Mouse (Mus musculus): ENCODE data around the gene Mtch2. TPM values are rescaled to one million over a fixed set of nuclear protein-coding genes. Genes with fewer than 3 reads are reported as not detected.

Mtch2 gene
- polyA plus RNA-seq, 1 experiment = 367 TPM

DNA sequence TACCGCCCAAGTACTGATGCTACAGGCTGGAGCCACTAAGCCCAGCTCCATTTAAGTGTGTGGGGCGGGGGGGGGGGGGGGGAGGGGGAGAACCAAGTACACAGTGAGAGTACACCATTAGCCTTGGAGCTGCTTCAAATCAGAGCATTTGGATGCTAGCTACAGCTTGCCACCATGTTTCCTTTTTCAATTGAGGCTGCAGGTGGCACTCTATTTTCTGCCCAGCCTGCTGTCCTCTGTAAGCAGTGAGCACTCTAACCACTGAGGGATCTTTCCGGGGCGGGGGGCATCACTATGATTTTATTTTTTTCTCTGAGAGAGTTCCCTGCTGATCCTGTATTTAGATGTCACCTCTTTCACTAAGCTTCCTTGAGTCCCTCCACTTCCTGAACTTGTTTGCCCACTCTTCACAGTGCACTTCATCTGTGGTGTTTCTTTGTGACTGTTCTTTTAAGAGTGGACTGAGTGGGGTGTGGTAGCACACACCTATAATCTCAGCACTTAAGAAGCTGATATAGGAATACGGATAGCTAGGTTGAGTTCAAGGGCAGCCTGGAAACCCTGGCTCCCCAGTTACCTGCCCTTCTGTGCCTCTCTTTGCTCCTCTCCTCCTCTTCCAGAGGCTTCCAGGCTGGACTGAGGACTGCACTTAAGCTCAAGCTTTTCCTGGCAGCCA, 30.8 kb downstream of the Mtch2 start:
- Histone ChIP-seq H3K4me1 (ENCODE audit: control insufficient read depth, insufficient read depth, low read length) (peaks cover 16% of the 10 kb centered on the region), H3K4me3 (ENCODE audit: insufficient read depth, low read depth, low read length) (no peak overlapping the region), H3K27ac (ENCODE audit: insufficient read depth, low read depth, low read length) (peak overlapping the region; percentile 49; the same call in 1 of the 2 replicates)
- 48% methylated on average over 5 of the region's 5 CpGs for WGBS
- TF ChIP-seq POLR2A (IDR thresholded peaks at IDR 0.05; ENCODE audit: insufficient read depth, low read depth, low read length) = no peak
- no peak for TF ChIP-seq CTCF (IDR thresholded peaks at IDR 0.05; ENCODE audit: insufficient read depth, low read depth, low read length)

DNA sequence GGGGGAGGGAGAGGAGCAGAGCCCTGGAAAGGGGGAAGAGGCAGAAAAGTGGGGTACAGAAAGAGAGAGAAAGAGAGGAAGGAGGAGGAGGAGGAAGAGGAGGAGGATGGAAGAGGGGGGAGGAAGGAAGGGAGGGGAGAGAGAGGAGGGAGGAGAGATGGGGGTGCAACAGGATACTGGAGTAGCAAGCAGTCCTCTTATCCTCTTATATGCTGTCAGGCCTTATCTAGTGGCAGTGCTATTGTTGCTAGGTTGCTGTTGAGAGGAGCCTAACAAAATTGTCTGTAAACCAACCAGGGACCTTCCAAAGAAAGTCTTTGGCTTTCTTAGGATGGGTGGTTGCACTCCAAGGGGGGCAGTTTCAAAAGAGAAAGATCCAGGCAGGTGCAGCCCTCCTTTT, 32.5 kb downstream of the Mtch2 start:
- Histone ChIP-seq H3K4me3 (ENCODE audit: insufficient read depth, low read depth, low read length) (no peak overlapping the region), H3K4me1 (ENCODE audit: control insufficient read depth, insufficient read depth, low read length) (peaks cover 17% of the 10 kb centered on the region), H3K27ac (ENCODE audit: insufficient read depth, low read depth, low read length) (no peak overlapping the region; the same call in none of the 2 replicates)
- no peak for TF ChIP-seq CTCF (IDR thresholded peaks at IDR 0.05; ENCODE audit: insufficient read depth, low read depth, low read length)
- TF ChIP-seq POLR2A (IDR thresholded peaks at IDR 0.05; ENCODE audit: insufficient read depth, low read depth, low read length) = no peak

DNA sequence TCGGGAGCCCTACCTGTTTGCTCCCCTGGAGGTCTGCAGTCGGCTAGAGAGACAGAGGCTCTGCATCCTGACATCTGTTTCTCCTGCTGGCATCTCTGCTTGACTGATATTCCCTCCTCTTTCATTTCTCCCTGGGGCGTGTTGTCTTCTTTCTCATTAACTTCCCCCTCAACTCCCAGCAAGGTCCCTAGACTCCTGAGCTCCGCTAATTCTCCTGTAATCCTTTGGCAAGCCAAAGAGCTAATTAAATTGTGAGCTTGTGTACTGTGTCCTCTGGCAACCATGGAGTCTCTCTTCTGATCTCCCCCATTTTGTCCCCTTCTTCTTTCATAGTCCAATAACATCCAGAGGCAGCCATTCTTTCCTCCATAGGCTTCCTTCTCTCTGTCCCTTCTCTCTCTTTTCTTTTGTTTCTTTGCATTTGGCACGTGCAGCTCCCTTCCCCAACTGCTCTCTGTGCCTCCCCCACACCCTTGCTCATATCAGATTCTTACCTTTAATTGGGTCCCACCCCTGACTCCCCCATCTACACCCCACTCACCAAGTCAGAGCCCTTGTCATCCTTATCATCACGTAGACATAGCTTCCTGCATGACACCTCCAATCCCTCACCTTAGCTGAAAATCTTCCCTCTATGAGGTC, 33.3 kb downstream of the Mtch2 start:
- WGBS = 26% methylated on average over 6 of the region's 6 CpGs
- H3K4me3 ChIP-seq (ENCODE audit: insufficient read depth, low read depth, low read length) = no peak overlapping the region
- TF ChIP-seq POLR2A (IDR thresholded peaks at IDR 0.05; ENCODE audit: insufficient read depth, low read depth, low read length) (no peak), CTCF (IDR thresholded peaks at IDR 0.05; ENCODE audit: insufficient read depth, low read depth, low read length) (no peak)
- H3K4me1 ChIP-seq (ENCODE audit: control insufficient read depth, insufficient read depth, low read length) = peaks cover 24% of the 10 kb centered on the region
- H3K27ac ChIP-seq (ENCODE audit: insufficient read depth, low read depth, low read length) = no peak overlapping the region

DNA sequence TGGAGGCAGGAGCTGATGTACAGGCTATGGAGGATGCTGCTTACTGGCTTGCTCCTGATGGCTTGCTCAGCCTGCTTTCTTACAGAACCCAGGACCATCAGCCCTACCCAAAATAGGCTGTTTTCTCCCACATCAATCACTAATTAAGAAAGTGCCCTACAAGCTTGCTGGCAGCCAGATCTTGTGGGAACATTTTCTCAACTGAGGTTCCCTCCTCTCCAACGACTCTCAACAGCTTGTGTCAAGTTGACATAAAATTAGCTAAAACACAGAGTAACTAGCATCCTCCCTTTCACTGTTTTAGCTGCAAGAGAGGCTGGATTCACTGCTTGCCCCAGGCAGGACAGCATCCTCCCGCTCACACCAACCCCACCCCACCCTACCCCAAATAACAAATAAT, 34.9 kb downstream of the Mtch2 start:
- no peak for TF ChIP-seq CTCF (IDR thresholded peaks at IDR 0.05; ENCODE audit: insufficient read depth, low read depth, low read length)
- 40% methylated on average over 2 of the region's 2 CpGs for WGBS
- peaks cover 27% of the 10 kb centered on the region for H3K4me1 ChIP-seq (ENCODE audit: control insufficient read depth, insufficient read depth, low read length)

DNA sequence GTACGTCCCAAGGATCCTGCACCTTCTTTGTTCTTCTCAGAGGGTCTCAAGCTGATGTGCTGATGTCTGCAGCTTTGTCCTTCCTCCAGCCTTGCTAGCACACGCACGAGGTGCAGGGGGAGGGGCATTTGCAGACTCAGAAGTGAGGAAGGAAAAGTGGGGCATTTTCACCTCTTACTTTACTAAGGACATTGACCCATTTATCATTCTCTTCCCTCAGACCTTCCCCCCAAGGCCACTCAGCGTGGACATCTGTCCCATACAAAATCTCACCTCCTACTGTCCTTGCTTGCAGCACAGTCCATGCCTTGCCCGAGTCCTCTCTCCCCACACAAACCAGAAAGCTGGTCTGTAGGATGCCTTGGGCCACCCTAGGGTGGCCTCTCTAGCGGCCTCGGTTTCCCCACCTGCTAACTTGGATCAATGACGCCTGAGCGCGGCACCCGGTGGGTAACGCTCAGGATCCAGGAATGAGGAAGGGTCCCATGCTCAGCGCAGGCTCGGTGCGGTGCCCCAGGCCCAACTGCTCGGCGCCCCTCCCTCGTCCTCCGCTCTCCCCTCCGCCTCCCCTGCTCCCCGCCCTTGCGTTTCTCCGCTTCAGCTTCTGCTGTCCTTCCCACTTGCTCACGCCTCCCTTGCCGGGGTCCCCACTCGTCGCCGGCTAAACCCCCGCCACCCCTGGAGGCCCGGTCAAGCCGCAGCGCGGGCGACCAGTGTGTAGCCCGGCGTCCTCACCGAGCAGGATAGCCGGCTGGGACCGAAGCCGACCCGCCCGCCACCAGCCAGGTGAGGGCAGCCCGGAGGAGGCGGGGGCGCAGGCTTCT, 38.5 kb downstream of the Mtch2 start, which contains the start of gene C1qtnf4:
Gene C1qtnf4 (plus strand): TSS at position 643 of the 824 bp plus-strand sequence.
- WGBS = under 1% methylated on average over 45 of the region's 45 CpGs
- Histone ChIP-seq H3K4me1 (ENCODE audit: control insufficient read depth, insufficient read depth, low read length) (peaks cover 40% of the 10 kb centered on the region), H3K27ac (ENCODE audit: insufficient read depth, low read depth, low read length) (peak within 1 kb of the TSS; percentile 93), H3K4me3 (ENCODE audit: insufficient read depth, low read depth, low read length) (peak within 1 kb of the TSS; percentile 78)
- no peak for TF ChIP-seq CTCF (IDR thresholded peaks at IDR 0.05; ENCODE audit: insufficient read depth, low read depth, low read length)
- peak; percentile 54 for TF ChIP-seq POLR2A (IDR thresholded peaks at IDR 0.05; ENCODE audit: insufficient read depth, low read depth, low read length)

More for the DNA sequence above, 34.9 kb downstream of the Mtch2 start:
- no peak overlapping the region for H3K27ac ChIP-seq (ENCODE audit: insufficient read depth, low read depth, low read length)
- no peak overlapping the region for H3K4me3 ChIP-seq (ENCODE audit: insufficient read depth, low read depth, low read length)

DNA sequence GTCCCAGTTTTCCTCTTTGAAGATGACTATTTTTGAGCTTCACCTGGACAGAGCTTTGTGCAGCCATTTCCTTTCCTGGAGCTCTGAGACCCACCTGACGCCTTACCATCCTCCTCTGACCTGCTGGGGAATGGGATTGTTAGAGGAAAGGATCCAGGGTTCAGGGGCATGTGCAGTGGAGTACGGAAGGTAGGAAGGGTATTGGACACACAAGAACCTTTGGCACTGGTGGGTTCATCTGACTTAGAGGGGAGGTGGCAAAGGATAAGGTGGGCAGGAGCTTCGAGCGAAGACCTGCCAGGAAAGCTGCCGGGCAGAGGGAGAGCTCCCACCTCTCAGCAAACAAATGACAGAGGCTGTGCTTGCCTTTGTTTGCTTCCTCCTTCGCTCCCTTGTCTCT, 39.5 kb downstream of the Mtch2 start:
- Histone ChIP-seq H3K27ac (ENCODE audit: insufficient read depth, low read depth, low read length) (peak overlapping the region; percentile 93), H3K4me1 (ENCODE audit: control insufficient read depth, insufficient read depth, low read length) (peaks cover 35% of the 10 kb centered on the region), H3K4me3 (ENCODE audit: insufficient read depth, low read depth, low read length) (peak overlapping the region; percentile 78)
- TF ChIP-seq CTCF (IDR thresholded peaks at IDR 0.05; ENCODE audit: insufficient read depth, low read depth, low read length) (no peak), POLR2A (IDR thresholded peaks at IDR 0.05; ENCODE audit: insufficient read depth, low read depth, low read length) (no peak)
- 14% methylated on average over 6 of the region's 6 CpGs for WGBS

DNA sequence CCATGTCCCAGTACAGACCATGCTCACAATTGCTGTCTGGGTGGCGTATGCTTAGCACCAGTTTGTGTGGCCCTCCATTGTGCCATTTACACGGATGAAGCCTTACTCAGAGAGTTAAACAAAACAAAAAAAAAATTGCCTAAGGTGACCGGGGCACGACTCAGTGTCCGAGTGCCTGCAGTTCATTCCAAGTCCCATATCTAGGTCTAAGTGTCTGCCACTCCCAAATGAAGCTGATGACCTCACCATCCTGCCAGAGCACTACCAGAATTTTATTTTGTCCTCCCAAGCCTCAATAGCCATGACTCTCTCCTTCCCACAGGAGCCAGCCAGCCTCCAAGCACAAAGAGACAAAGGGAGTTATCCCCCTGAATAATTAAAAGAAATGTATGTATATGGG, 40.7 kb downstream of the Mtch2 start:
- H3K4me1 ChIP-seq (ENCODE audit: control insufficient read depth, insufficient read depth, low read length) = peaks cover 37% of the 10 kb centered on the region
- TF ChIP-seq POLR2A (IDR thresholded peaks at IDR 0.05; ENCODE audit: insufficient read depth, low read depth, low read length) = no peak
- 47% methylated on average over 5 of the region's 5 CpGs for WGBS
- peak overlapping the region; percentile 93 for H3K27ac ChIP-seq (ENCODE audit: insufficient read depth, low read depth, low read length)
- H3K4me3 ChIP-seq (ENCODE audit: insufficient read depth, low read depth, low read length) = peak overlapping the region; percentile 78

DNA sequence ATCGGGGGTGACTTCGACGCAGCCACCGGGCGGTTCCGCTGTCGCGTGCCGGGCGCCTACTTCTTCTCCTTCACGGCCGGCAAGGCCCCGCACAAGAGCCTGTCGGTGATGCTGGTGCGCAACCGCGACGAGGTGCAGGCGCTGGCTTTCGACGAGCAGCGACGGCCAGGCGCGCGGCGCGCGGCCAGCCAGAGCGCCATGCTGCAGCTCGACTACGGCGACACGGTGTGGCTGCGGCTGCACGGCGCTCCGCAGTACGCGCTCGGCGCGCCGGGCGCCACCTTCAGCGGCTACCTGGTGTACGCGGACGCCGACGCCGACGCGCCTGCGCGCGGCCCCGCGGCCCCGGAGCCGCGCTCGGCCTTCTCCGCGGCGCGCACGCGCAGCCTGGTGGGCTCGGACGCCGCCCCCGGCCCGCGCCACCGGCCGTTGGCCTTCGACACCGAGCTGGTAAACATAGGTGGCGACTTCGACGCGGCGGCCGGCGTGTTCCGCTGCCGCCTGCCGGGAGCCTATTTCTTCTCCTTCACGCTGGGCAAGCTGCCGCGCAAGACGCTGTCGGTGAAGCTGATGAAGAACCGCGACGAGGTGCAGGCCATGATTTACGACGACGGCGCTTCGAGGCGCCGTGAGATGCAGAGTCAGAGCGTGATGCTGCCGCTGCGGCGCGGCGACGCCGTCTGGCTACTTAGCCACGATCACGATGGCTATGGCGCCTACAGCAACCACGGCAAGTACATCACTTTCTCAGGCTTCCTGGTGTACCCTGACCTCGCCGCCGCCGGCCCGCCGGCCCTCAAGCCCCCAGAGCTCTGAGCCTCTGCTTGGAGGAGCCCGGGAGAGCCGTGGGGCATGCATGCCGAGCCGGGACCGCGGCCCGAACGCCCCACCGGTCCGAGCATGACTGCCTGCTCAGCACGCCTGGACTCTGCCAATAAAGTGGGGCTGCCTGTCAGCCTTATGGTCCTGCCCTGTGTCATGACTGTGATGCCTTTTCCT, 42.9 kb downstream of the Mtch2 start:
- WGBS = 3% methylated on average over 133 of the region's 133 CpGs
- H3K27ac ChIP-seq (ENCODE audit: insufficient read depth, low read depth, low read length) = peak overlapping the region; percentile 84
- TF ChIP-seq POLR2A (IDR thresholded peaks at IDR 0.05; ENCODE audit: insufficient read depth, low read depth, low read length) = no peak; the same call in 1 of the 2 replicates
- no peak for TF ChIP-seq CTCF (IDR thresholded peaks at IDR 0.05; ENCODE audit: insufficient read depth, low read depth, low read length)
- peaks cover 33% of the 10 kb centered on the region for H3K4me1 ChIP-seq (ENCODE audit: control insufficient read depth, insufficient read depth, low read length)
- peak overlapping the region; percentile 43 for H3K4me3 ChIP-seq (ENCODE audit: insufficient read depth, low read depth, low read length)

Data from olfactory bulb, adult 2 months (tissue).